Mouse (Mus musculus) embryonic facial prominence, embryonic 14.5 days (tissue): ENCODE measurements around the gene Ccdc30. TPM values are rescaled to one million over a fixed set of nuclear protein-coding genes. Genes with fewer than 3 reads are reported as not detected.

ENCODE experiments used
- ATAC-seq: fragments of 200-750 bp; cut with Nextera tagmentation; 2 replicates; pipeline ENCODE4 v1.8.0; 2017; ENCODE audit warnings: low read depth, moderate number of reproducible peaks, moderate TSS enrichment
- DNase-seq: peaks from one replicate; pipeline ENCODE4 v3.0.0-alpha.2; 2015; ENCODE audit warnings: low spot score
- H3K27ac ChIP-seq: fragments of 300-500 bp; sonication (generic); replicated peaks from 2 replicates; pipeline ENCODE4 v1.5.1; 2014; ENCODE audit warnings: low read depth, mild to moderate bottlenecking, low read length, moderate library complexity
- H3K27me3 ChIP-seq: fragments of 300-500 bp; sonication (generic); replicated peaks from 2 replicates; pipeline ENCODE4 v1.6.1; 2014; ENCODE audit warnings: low read length; ENCODE audit not compliant: control insufficient read depth, insufficient read depth
- H3K36me3 ChIP-seq: fragments of 300-500 bp; sonication (generic); 2 replicates; pipeline ENCODE4 v1.6.1; 2014; ENCODE audit warnings: low read length, mixed read lengths; ENCODE audit not compliant: control insufficient read depth, insufficient read depth
- H3K4me1 ChIP-seq: fragments of 300-500 bp; sonication (generic); 2 replicates; pipeline ENCODE4 v1.6.1; 2014; ENCODE audit warnings: antibody characterized with exemption, low read length; ENCODE audit not compliant: control insufficient read depth, insufficient read depth
- H3K4me2 ChIP-seq: fragments of 300-500 bp; sonication (generic); 2 replicates; pipeline ENCODE4 v1.6.1; 2014; ENCODE audit warnings: low read depth, mild to moderate bottlenecking, low read length, moderate library complexity, mixed read lengths
- H3K4me3 ChIP-seq: fragments of 300-500 bp; sonication (generic); 2 replicates; pipeline ENCODE4 v1.5.1; 2014; ENCODE audit warnings: low read depth, mild to moderate bottlenecking, low read length
- H3K9ac ChIP-seq: fragments of 300-500 bp; sonication (generic); 2 replicates; pipeline ENCODE4 v1.6.1; 2014; ENCODE audit warnings: low read depth, mild to moderate bottlenecking, low read length, moderate library complexity, mixed read lengths
- H3K9me3 ChIP-seq: fragments of 300-500 bp; sonication (generic); 2 replicates; pipeline ENCODE4 v1.6.1; 2016; ENCODE audit warnings: low read length; ENCODE audit not compliant: control insufficient read depth
- WGBS: fragments of 180-500 bp; shearing (Covaris S2); extraction: QIAGEN DNeasy Blood & Tissue Kit; methylation state at CpG from one replicate; pipeline ENCODE4 v1.1.7; 2014; 5-methylcytosine and 5-hydroxymethylcytosine counted together
- polyA plus RNA-seq: library from polyadenylated mRNA; unstranded; fragments of >200 nt; fragmentation: Nextera tagmentation; extraction: Ambion mirVana; gene quantifications from 2 replicates; pipeline ENCODE4 v1.2.1, GENCODE M21; 2014

Gene Ccdc30
- polyA plus RNA-seq, 1 experiment from 2014 or later = 5.7 TPM

GRCm38 (mm10) chr4:119313756-119314155 is 101.6 kb downstream of the Ccdc30 start:
- Histone ChIP-seq H3K9ac (no peak overlapping the region), H3K4me3 (no peak overlapping the region), H3K36me3 (peaks cover 71% of the 10 kb centered on the region), H3K4me1 (no peaks in the 10 kb centered on the region), H3K4me2 (no peak overlapping the region), H3K27ac (no peak overlapping the region), H3K9me3 (no peaks in the 10 kb centered on the region), H3K27me3 (no peaks in the 10 kb centered on the region)
- WGBS = 82% methylated on average over 1 of the region's 1 CpGs
- DNase-seq (no peak), ATAC-seq (no peak)

DNA sequence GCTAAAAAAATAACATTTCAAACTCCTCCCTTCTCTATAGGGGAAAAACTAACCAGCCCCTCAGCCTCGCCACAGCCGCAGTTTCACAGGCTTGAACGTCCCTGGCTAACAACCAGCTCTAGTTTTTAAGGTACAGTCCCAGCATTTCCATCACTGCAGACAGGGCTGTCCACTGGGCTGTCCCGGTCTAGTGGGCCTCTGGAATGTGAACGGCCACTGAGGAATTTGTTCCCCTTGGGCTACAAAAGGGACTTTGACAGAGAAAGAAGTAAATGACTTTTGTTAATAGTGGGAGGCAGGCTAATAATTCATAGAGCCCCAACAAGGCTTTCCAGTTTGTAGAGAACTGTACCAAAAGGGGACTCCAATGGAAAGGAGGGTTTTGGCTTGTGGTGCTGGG is 109.9 kb downstream of the Ccdc30 start:
- H3K9me3 ChIP-seq = no peaks in the 10 kb centered on the region
- no peak overlapping the region for H3K4me3 ChIP-seq
- 63% methylated on average over 5 of the region's 5 CpGs for WGBS
- H3K27me3 ChIP-seq = no peaks in the 10 kb centered on the region
- H3K27ac ChIP-seq = no peak overlapping the region
- no peaks in the 10 kb centered on the region for H3K4me1 ChIP-seq
- no peak overlapping the region for H3K9ac ChIP-seq
- H3K36me3 ChIP-seq = peaks cover 30% of the 10 kb centered on the region
- H3K4me2 ChIP-seq = no peak overlapping the region
- DNase-seq (no peak), ATAC-seq (no peak)

GRCm38 (mm10) chr4:119303291-119303690 is 112.0 kb downstream of the Ccdc30 start:
- no peak for DNase-seq
- Histone ChIP-seq H3K27me3 (no peaks in the 10 kb centered on the region), H3K9ac (no peak overlapping the region), H3K9me3 (no peaks in the 10 kb centered on the region), H3K4me1 (no peaks in the 10 kb centered on the region), H3K4me3 (no peak overlapping the region), H3K27ac (no peak overlapping the region), H3K4me2 (no peak overlapping the region), H3K36me3 (peaks cover 17% of the 10 kb centered on the region)
- WGBS = 94% methylated on average over 8 of the region's 8 CpGs
- no peak for ATAC-seq

GRCm38 (mm10) chr4:119301777-119302176 is 113.5 kb downstream of the Ccdc30 start:
- Histone ChIP-seq H3K27me3 (no peaks in the 10 kb centered on the region), H3K36me3 (peaks cover 2% of the 10 kb centered on the region; the same call in 1 of the 2 replicates)
- WGBS = 83% methylated on average over 3 of the region's 3 CpGs

DNA sequence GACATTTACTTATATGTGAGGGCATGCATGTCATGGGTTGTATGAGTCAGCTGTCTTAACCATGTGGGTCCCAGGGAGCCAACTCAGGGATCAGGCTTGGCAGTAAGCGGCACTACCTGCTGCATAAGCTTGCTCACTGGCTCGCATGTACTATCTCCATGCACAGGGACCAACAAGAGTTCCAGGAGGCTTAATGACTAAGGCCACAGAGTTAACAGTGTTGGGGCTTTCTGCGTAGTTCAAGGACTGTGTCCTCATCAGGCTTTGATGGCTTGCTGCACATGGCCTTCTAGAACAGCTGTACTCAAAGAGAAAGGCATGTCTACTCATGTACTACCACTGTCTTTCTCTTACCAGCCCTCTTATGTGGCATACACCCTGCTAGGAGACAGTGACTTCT is 114.6 kb downstream of the Ccdc30 start:
- Histone ChIP-seq H3K9me3 (no peaks in the 10 kb centered on the region), H3K4me2 (no peak overlapping the region), H3K27ac (no peak overlapping the region), H3K4me3 (no peak overlapping the region), H3K27me3 (no peaks in the 10 kb centered on the region), H3K9ac (no peak overlapping the region), H3K4me1 (no peaks in the 10 kb centered on the region), H3K36me3 (no peaks in the 10 kb centered on the region)
- ATAC-seq (no peak), DNase-seq (no peak)
- WGBS = 100% methylated on average over 3 of the region's 3 CpGs

More at GRCm38 (mm10) chr4:119301777-119302176, 113.5 kb downstream of the Ccdc30 start:
- no peaks in the 10 kb centered on the region for H3K9me3 ChIP-seq
- no peaks in the 10 kb centered on the region for H3K4me1 ChIP-seq
- no peak overlapping the region for H3K9ac ChIP-seq
- ATAC-seq (no peak), DNase-seq (no peak)
- no peak overlapping the region for H3K4me3 ChIP-seq
- H3K27ac ChIP-seq = no peak overlapping the region
- no peak overlapping the region for H3K4me2 ChIP-seq

DNA sequence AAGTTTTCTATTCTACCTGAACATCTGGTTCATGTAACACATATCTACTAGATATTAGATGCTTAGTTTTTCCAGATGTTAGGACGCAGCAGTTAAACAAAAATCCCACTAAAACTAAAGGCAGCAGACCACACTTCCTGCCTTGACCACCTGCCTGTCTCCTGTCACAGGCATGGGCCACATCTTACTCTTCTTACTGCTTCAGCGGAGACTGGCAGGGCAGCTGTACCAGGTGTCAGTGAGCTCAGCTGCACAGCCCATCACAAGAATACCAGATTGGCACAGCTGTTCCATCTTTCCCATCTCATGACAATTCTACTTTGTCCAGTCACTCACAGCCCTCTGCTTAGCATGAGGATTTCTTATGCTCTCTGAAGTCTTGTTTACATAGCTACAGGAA is 118.0 kb downstream of the Ccdc30 start:
- Histone ChIP-seq H3K4me2 (no peak overlapping the region), H3K4me3 (no peak overlapping the region), H3K9me3 (no peaks in the 10 kb centered on the region), H3K36me3 (no peaks in the 10 kb centered on the region), H3K27me3 (no peaks in the 10 kb centered on the region), H3K9ac (no peak overlapping the region), H3K4me1 (peaks cover under 1% of the 10 kb centered on the region; the same call in 1 of the 2 replicates), H3K27ac (no peak overlapping the region)
- DNase-seq = no peak
- WGBS = 53% methylated on average over 2 of the region's 2 CpGs
- ATAC-seq = no peak

DNA sequence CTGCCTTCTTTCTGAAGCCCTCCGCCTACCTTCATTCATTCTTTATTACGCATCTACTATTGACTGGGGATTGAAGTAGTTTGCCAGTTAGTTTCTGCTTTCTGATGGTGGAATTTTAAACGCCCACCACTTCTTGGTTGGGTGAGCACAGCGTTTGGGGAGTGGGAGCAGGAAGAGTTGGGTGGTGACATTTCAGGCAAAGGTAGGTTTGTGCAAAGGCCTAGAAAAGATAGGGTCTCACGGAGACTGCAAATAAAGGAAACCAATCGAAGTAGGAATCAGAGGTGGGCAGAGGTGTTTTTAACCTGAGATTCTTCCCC is 120.2 kb downstream of the Ccdc30 start:
- no peak for ATAC-seq
- Histone ChIP-seq H3K27ac (peak overlapping the region; percentile 84), H3K36me3 (peaks cover 13% of the 10 kb centered on the region; the same call in 1 of the 2 replicates), H3K27me3 (no peaks in the 10 kb centered on the region), H3K9me3 (no peaks in the 10 kb centered on the region), H3K9ac (peak overlapping the region; percentile 71), H3K4me2 (peak overlapping the region; percentile 54), H3K4me1 (peaks cover 7% of the 10 kb centered on the region), H3K4me3 (peak overlapping the region; percentile 91)
- DNase-seq = no peak
- 7% methylated on average over 6 of the region's 6 CpGs for WGBS

DNA sequence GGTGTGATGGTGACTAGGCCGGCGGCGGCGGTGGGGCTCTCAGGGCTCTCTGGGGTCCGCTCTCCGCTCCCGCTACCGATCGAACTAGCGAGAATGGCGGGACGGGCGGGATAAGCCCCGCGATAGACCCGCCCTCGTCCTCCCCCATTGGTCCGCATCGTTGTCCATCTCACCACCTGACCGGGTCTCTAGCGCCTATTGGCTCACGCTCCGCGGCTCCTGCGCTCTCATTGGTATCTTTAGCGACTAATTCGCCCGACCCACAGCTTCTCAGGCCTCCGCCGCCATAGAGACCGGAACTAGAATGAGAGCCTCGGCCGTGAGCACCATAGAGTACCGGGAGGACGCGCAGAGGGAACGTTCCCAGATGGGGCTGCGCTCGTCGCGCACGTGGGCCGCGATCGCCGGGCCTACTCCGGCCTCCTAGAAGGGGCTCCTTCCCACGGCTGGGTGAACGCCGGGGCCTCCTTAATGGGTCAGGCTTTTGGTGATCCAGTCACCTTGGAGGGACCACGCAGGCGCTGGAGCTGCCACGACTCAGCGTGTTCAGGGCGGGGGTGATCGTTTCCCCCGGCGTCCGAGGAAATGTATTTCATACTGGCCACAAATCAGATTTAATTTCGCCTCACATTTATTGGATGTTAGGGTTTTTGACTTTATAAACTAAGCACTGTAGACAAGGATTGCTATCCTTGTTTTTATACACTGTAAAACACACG is 120.7 kb downstream of the Ccdc30 start, which contains the start of gene Ybx1:
Ybx1 (minus strand) TSS at position 190 of the 719 bp plus-strand sequence.
- ATAC-seq (peak; percentile 99), DNase-seq (peak; percentile 100)
- under 1% methylated on average over 54 of the region's 61 CpGs for WGBS
- peak within 1 kb of the TSS; percentile 84 for H3K27ac ChIP-seq
- H3K4me1 ChIP-seq = peaks cover 7% of the 10 kb centered on the region
- H3K36me3 ChIP-seq = peaks cover 18% of the 10 kb centered on the region; the same call in 1 of the 2 replicates
- peak within 1 kb of the TSS; percentile 92 for H3K9ac ChIP-seq
- peak within 1 kb of the TSS; percentile 79 for H3K4me2 ChIP-seq
- no peaks in the 10 kb centered on the region for H3K9me3 ChIP-seq
- H3K4me3 ChIP-seq = peak within 1 kb of the TSS; percentile 91
- H3K27me3 ChIP-seq = no peaks in the 10 kb centered on the region
